Mouse (Mus musculus) urinary bladder, adult 2 months (tissue): ENCODE measurements around the gene Apol6. TPM values are rescaled to one million over a fixed set of nuclear protein-coding genes. Genes with fewer than 3 reads are reported as not detected.

Experiments used
- polyA plus RNA-seq: library from polyadenylated mRNA; depleted of rRNA; stranded (reverse); fragments of >200 nt; gene quantifications from 2 replicates; pipeline ENCODE4 v1.2.3, GENCODE M21; 2012; rRNA removed

Gene Apol6
- polyA plus RNA-seq, 1 experiment, result 31.3 TPM

Other genes starting within 250 kb of the Apol6 start
- gene Zfp251, start 173.3 kb upstream of the Apol6 start, polyA plus RNA-seq, result 10.3 and 13.7 TPM in 2 replicates
- gene Zfp7, start 165.5 kb upstream of the Apol6 start, polyA plus RNA-seq, result 14.2 and 17.8 TPM in 2 replicates
- 0.06 and 0.48 TPM in 2 replicates for gene Gm49527, start 165.4 kb upstream of the Apol6 start, polyA plus RNA-seq
- gene Zfp647, start 119.3 kb upstream of the Apol6 start, polyA plus RNA-seq, result 3.4 and 4.6 TPM in 2 replicates
- gene 1110038F14Rik, start 96.2 kb upstream of the Apol6 start, polyA plus RNA-seq, result 35.6 and 41.6 TPM in 2 replicates
- 0.10 and 0.32 TPM in 2 replicates for gene Mb, start 5.9 kb downstream of the Apol6 start, polyA plus RNA-seq